Mouse (Mus musculus) spleen, postnatal 10 days (tissue): ENCODE results near the gene 4930415O20Rik.

Experiments
- DNase-seq, 2 experiments: peaks; one replicate each; pipeline ENCODE4 v3.0.0; 2021 to 2022; ENCODE audit warnings: low spot score in 2 of 2

The 4930415O20Rik gene

DNA sequence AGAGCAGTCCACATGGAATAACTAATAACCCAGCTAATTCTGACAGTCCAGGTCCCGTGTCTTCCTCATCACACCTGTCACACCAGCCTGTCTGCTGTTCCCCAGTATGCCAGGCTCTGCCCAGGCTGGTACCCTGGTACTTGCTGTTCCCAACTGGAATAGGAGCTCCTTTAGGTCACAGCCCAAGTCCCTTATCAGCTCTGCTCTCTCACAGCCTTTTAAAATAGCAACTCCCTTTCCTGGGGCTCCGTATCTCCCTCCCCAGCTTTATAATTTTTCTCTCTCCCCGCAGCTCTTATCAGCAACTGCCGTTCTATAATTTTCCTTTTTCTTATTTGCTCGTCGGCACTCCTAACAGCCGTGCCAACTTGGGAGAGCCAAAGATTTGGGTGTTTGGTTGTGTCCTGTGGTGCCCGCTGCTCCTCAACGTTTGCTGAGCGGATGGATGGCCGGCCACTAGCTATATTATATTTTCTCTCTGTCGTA is 35.3 kb downstream of the 4930415O20Rik start:
- DNase-seq, result peak; percentile 46 to 47

DNA sequence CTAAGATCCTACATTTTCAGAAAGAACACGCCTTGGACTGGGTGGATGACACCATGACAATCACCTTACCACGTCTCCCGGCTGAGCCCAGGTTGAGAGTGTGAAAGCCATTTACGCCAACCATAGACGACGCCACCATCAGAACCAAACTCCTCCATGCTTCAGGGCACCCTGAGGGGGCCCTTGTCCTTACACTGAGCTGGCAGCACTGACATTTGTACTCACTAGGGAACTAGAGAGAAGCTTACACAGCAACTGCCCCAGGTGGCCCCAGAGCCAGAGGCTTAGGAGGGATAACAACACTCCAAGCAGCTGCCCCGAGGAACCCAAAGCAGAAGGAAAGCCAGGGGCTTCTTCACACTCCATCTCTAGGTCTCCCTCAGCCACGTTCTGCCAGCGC is 35.9 kb downstream of the 4930415O20Rik start:
- DNase-seq, result peak in 1 of 2 experiments; percentile 38

GRCm38 (mm10) chr15:98607557-98607956 is 36.8 kb downstream of the 4930415O20Rik start:
- no peak for DNase-seq

- DNase-seq, result peak in 1 of 2 experiments; percentile 37
Observed at GRCm38 (mm10) chr15:98608058-98608783, 37.4 kb downstream of the 4930415O20Rik start.

- DNase-seq, result peak in 1 of 2 experiments; percentile 58
Observed at GRCm38 (mm10) chr15:98608784-98609250, 38.0 kb downstream of the 4930415O20Rik start.

DNA sequence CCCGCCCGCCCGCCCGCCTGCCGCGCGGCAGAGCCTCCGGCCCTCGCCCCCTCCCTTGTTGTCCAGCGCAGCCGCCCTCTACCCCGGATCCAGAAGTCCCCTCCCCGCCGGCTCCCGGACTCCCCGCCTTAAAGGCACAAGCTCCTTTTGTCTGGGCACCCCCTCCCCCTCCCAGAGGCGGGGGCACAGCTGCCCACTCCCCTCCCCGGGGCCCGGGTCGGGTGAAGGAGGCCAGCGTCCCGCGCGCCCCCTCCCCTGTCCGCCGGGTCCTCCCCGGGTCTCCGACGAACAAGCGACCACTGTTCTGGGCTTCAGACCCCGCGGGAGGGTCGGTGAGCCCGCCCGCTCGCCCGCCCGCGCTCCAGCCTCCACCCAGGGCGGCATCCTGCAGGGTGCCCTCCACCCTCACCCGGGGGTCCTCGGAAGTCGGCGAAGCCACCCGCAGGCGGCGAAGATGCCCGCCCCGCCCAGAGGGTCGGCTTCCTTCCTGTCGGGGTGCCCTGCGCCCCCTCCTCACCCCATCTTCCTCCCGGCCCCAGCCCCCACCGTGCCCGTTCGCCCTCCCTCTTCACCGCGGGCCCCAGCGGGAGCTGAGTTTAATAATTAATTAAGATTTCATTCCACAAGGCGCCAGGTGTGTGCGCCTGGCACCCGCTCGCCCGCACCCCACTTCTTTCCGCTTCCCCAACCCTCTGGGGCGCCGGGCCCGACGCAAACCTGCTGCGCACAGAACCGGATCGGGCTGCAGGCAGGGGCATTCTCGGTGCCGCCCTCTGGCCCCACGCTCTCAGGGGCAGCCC is 38.7 kb downstream of the 4930415O20Rik start, which contains the start of gene Adcy6:
Adcy6 (minus strand) TSS at position 746 of the 800 bp plus-strand sequence.
- DNase-seq, result peak; percentile 61

- peak in 1 of 2 experiments; percentile 29 for DNase-seq
Observed at GRCm38 (mm10) chr15:98610131-98610633, 39.4 kb downstream of the 4930415O20Rik start.

DNA sequence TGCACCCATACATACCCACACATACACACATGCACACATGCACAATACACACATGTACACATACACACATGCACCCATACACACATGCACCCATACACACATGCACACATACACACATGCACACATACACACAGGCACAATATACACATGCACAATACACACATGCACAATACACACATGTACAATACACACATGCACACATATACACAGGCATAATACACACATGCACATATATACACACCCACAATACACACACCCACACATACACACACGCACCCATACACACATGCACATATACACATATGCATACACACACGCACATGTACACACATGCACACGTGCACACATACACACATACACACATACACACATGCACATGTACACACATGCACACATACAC is 41.4 kb downstream of the 4930415O20Rik start:
- no peak for DNase-seq

DNA sequence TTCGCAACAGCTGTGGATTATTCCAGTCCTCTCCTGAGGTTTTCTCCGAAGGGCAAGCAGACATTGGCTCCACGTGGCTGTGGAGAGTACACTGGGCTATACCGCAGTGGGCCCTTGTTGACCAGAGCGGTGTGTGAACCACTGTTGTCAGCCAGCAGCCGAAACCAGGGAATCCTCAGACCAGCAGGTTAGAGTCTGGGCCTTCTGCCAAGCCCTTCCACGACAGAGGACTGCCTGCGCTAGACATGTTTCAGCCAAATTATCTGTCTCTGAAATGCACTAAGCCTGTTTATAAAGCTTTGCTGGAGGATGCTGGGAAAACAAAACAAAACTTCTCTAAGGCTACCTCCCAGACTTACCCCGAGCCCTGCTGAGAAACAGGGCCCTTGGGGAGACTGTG is 43.7 kb downstream of the 4930415O20Rik start:
- DNase-seq, result no peak

GRCm38 (mm10) chr15:98614971-98615370 is 44.2 kb downstream of the 4930415O20Rik start:
- DNase-seq, result no peak

GRCm38 (mm10) chr15:98615751-98616150 is 44.9 kb downstream of the 4930415O20Rik start:
- DNase-seq, result no peak

DNA sequence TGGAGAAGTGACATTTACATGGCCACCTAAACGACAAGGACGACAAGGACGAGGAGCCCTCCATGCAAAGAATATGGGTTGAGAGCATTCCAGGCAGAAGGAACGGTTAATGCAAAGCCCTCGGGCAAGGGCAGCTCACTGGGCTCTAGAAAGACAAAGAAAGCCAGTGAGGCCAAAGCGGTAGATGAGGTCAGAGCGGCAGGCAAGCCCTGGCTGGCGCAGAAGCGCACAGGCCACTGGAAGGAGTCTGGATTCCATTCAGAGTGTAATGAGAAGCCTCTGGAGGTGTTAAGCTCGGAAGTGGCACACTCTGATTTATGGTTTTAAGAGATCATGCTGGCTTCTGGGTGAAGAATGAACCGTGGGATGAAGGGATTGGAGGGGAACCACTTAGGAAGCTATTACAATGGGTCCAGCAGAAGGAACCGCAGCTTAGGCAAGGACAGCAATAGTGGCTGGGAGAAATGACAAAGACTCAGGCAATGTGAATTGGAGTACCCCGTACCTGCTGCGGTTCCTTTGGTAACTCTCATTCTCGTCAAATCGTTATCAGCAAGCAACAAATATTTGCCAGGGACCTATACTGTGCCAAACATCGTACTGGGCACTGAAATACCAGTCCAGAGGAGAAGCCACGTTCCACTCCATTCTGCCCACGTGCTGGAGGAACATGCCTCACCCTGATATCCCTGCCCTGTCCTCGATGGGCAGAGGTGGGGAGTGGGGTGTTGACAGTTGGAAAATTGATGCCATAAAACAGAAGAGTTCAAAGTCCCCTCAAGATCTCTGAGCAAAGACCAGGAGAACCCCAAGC is 45.8 kb downstream of the 4930415O20Rik start:
- DNase-seq, result no peak

DNA sequence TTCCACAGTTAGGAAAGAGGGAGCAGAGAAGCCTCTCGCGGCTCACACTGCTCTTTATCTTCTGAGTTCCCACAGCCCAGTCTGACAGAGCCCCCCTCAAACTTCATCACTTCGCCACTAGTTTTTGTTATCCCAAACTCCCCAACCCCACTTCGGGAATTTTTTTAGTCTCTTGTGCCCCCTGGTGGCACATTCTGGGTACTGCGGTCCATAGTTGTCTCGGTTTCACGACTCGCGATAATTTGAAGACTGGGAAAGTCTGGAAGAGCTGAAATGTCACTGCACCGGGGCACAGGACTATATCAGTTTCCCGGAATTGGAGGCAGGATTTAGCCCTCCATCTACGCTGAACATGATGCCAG is 46.4 kb downstream of the 4930415O20Rik start:
- DNase-seq, result peak; percentile 74 to 75

DNA sequence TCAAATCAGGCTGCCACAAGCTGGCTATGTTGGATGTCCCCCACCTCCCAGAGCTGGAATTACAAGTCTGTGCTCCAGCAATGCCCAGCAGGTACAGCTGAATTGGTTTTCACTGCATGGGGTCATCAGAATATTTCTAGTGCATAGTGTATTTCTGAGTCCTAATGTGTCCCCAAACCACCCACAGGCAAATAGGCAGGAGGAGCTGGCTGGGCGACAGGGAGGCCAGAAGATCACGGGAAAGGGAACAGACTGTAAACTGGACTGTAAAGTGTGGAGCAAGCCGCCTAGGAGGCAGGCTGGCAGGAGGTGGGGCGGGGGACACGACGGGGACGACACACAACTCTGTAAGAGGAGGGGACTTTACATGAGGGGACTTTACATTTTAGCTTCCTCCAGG is 51.4 kb downstream of the 4930415O20Rik start:
- DNase-seq, result no peak

DNA sequence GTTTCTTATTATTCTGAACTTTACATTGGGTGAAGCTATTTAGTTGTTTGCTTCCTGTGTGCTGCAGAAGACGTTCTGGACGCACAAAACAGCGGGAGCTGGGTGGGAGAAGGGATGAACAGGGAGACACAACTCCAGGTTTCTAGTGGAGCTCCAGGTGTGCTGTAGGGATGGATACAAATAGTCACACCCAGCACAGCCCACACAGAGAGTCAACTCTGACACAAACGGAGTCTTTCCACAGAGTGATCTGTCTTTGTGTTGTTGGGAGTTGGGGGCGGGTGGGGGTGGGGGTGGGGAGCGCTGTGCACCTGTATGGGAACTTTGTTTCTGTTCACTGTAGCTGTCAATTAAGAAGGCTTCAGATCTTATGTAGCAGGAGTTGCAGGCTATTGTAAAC is 51.9 kb downstream of the 4930415O20Rik start:
- no peak for DNase-seq

DNA sequence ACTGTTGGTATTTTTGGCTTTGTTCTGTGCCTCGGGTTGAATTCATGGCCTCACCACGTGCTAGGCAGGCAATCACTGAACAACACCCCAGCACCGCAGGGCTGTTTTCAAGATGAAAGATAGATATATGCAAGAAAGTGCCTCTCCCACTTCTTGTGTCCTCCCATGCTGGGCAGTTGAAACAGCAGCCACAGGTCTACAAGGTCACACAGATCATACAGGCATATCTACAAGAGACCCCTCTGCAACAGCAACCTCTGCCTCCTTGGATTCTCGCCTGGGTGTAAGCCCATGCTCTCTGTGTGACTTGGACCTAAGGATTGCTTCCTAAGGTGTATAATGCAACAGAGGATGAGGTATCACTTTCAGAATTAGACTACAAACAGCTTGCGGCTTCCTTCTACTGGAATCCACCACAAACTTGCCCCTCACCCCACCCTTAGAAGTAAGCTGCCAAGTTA is 52.6 kb downstream of the 4930415O20Rik start:
- no peak for DNase-seq

GRCm38 (mm10) chr15:98626078-98626477 is 55.3 kb downstream of the 4930415O20Rik start:
- DNase-seq, result no peak

GRCm38 (mm10) chr15:98626487-98627212 is 55.8 kb downstream of the 4930415O20Rik start:
- DNase-seq, result no peak

DNA sequence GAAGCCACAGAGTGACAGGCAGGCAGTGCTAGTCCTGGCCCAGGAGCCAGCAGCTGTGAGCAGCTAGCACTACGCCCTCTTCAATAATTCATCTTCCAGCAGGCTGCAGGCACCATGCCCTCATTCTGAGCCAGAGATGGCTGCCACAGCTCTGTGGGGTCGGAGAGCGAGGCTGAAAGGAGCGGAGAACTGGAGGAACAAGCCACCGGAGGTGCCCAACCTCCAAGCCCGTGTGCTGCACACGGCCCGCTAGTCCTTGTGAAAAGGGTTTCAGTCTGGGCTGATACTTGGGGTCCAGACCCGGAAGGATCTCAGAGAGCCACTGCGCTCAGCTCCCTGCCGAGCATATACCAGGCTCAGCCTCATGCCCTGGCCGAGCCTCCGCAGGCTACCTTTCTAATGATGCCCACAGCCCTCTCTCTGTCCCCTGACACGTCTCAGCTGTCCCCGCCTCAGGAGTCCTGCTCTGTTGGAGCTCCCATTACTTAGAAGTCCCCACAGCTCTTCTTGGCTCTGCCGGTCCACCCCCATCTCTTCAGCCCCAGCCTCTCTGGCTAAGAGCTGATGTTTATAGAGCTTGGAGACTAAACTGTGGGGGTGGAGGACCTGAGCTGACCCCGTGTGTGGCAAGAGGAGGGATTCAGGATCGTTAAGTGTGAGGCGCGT is 57.9 kb downstream of the 4930415O20Rik start:
- DNase-seq, result no peak

GRCm38 (mm10) chr15:98629464-98629863 is 58.7 kb downstream of the 4930415O20Rik start:
- DNase-seq, result no peak
